Mouse (Mus musculus): ENCODE measurements around the gene H2-M10.1.
"Not testable (repeated sequence)": the region's sequence is repeated elsewhere in the genome, so short reads cannot be mapped to it uniquely, and the experiment has no call there.

H2-M10.1 gene

GRCm38 (mm10) chr17:36326055-36326454, at the start of gene H2-M10.1:
H2-M10.1 (minus strand) TSS chr17:36326155.
- no peak for DNase-seq

- DNase-seq = not testable (repeated sequence)
Observed at GRCm38 (mm10) chr17:36368317-36368716, 42.4 kb upstream of the H2-M10.1 start, which contains the start of gene H2-M10.3. H2-M10.3 (minus strand) TSS chr17:36368417.

- not testable (repeated sequence) for DNase-seq
Observed at GRCm38 (mm10) chr17:36362404-36362803, 36.4 kb upstream of the H2-M10.1 start.

- peak; percentile 53 for DNase-seq
Observed at GRCm38 (mm10) chr17:36357512-36357911, 31.6 kb upstream of the H2-M10.1 start.

GRCm38 (mm10) chr17:36355763-36356162, 29.8 kb upstream of the H2-M10.1 start:
- no peak for DNase-seq

- DNase-seq = peak; percentile 74
Observed at GRCm38 (mm10) chr17:36355343-36355742, 29.4 kb upstream of the H2-M10.1 start.

- DNase-seq = no peak
Observed at GRCm38 (mm10) chr17:36315689-36316253, 10.2 kb downstream of the H2-M10.1 start.

- peak; percentile 46 for DNase-seq
Observed at GRCm38 (mm10) chr17:36315041-36315688, 10.8 kb downstream of the H2-M10.1 start.

GRCm38 (mm10) chr17:36314511-36314910, 11.4 kb downstream of the H2-M10.1 start:
- no peak for DNase-seq

- DNase-seq = no peak
Observed at GRCm38 (mm10) chr17:36309293-36309692, 16.7 kb downstream of the H2-M10.1 start.

GRCm38 (mm10) chr17:36308855-36309254, 17.1 kb downstream of the H2-M10.1 start:
- DNase-seq = peak; percentile 87

- no peak for DNase-seq
Observed at GRCm38 (mm10) chr17:36286390-36286789, 39.6 kb downstream of the H2-M10.1 start, which contains the start of gene H2-M10.2. H2-M10.2 (minus strand) TSS chr17:36286490.

- DNase-seq = peak; percentile 64
Observed at GRCm38 (mm10) chr17:36281521-36282245, 44.3 kb downstream of the H2-M10.1 start.

- DNase-seq = no peak
Observed at GRCm38 (mm10) chr17:36274776-36275175, 51.2 kb downstream of the H2-M10.1 start.

GRCm38 (mm10) chr17:36273796-36274195, 52.2 kb downstream of the H2-M10.1 start:
- DNase-seq = no peak
